Mouse (Mus musculus) heart, embryonic 12.5 days (tissue): ENCODE measurements at regions not wholly inside any gene's neighbourhood (a gene's known extent, or its start where the extent isn't known, plus 50 kb on each side); places are given as distances from the start of the nearest gene placed in this dataset.

Source experiments
- ATAC-seq: fragments of 200-750 bp; cut with Nextera tagmentation; 2 replicates; pipeline ENCODE4 v1.8.0; 2017; ENCODE audit warnings: moderate TSS enrichment, moderate library complexity; ENCODE audit not compliant: insufficient number of reproducible peaks, low FRiP score
- H3K27ac ChIP-seq: fragments of 300-500 bp; sonication (generic); 2 replicates; pipeline ENCODE4 v1.5.1; 2016; ENCODE audit warnings: mild to moderate bottlenecking, moderate library complexity; ENCODE audit not compliant: poor library complexity, severe bottlenecking
- H3K27me3 ChIP-seq: fragments of 300-500 bp; sonication (generic); replicated peaks from 2 replicates; pipeline ENCODE4 v1.6.1; 2016; ENCODE audit warnings: mild to moderate bottlenecking, moderate library complexity
- H3K36me3 ChIP-seq: fragments of 300-500 bp; sonication (generic); 2 replicates; pipeline ENCODE4 v1.6.1; 2016; ENCODE audit warnings: mild to moderate bottlenecking, moderate library complexity
- H3K4me1 ChIP-seq: fragments of 300-500 bp; sonication (generic); replicated peaks from 2 replicates; pipeline ENCODE4 v1.6.1; 2016; ENCODE audit warnings: mild to moderate bottlenecking
- H3K4me2 ChIP-seq: fragments of 300-500 bp; sonication (generic); 2 replicates; pipeline ENCODE4 v1.6.1; 2016; ENCODE audit warnings: mild to moderate bottlenecking, moderate library complexity
- H3K4me3 ChIP-seq: fragments of 300-500 bp; sonication (generic); 2 replicates; pipeline ENCODE4 v1.5.1; 2016; ENCODE audit warnings: mild to moderate bottlenecking
- H3K9ac ChIP-seq: fragments of 300-500 bp; sonication (generic); 2 replicates; pipeline ENCODE4 v1.6.1; 2016; ENCODE audit warnings: mild to moderate bottlenecking, moderate library complexity
- H3K9me3 ChIP-seq: fragments of 300-500 bp; sonication (generic); replicated peaks from 2 replicates; pipeline ENCODE4 v1.6.1; 2016; ENCODE audit warnings: mild to moderate bottlenecking, moderate library complexity
- WGBS: fragments of 180-500 bp; shearing (Covaris S2); methylation state at CpG from one replicate; pipeline ENCODE4 v1.1.7; 2016; 5-methylcytosine and 5-hydroxymethylcytosine counted together

- Histone ChIP-seq H3K27me3 (no peaks in the 10 kb centered on the region), H3K9me3 (no peaks in the 10 kb centered on the region), H3K4me1 (no peaks in the 10 kb centered on the region), H3K27ac (no peak overlapping the region), H3K4me2 (no peak overlapping the region), H3K9ac (no peak overlapping the region), H3K36me3 (no peaks in the 10 kb centered on the region), H3K4me3 (no peak overlapping the region)
- no peak for ATAC-seq
- 52% methylated on average over 1 of the region's 1 CpGs for WGBS
Observed at GRCm38 (mm10) chr12:51073503-51073902, 274.4 kb upstream of the G2e3 start.

DNA sequence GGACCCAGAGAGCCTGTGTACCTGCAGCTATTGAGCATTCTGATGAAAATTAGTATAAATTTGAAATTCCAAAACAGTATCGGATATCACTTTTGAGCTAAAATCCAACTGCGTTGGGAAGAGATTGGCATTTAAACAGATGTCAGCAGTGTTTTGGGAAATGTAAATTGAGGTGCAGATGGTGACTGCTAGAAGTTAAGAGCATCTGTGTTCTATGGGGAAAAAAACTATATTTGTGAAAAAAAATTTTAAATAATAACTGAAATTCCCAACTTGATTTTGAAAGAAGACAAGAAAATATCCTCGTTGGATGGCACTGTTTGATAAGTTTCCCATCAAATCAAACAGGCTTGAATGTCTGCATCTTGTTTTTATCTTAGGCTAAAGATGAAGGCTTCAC is 286.9 kb upstream of the G2e3 start:
- H3K4me3 ChIP-seq: no peak overlapping the region
- no peaks in the 10 kb centered on the region for H3K9me3 ChIP-seq
- ATAC-seq: no peak
- H3K27me3 ChIP-seq: no peaks in the 10 kb centered on the region
- no peak overlapping the region for H3K4me2 ChIP-seq
- H3K4me1 ChIP-seq: 0 out of 2 replicates have a peak, but pooled peaks cover 8% of the 10 kb centered on the region
- 86% methylated on average over 3 of the region's 3 CpGs for WGBS
- H3K9ac ChIP-seq: no peak overlapping the region
- no peaks in the 10 kb centered on the region for H3K36me3 ChIP-seq
- H3K27ac ChIP-seq: no peak overlapping the region

- H3K36me3 ChIP-seq: no peaks in the 10 kb centered on the region
Observed at GRCm38 (mm10) chr12:51058569-51058968, 289.3 kb upstream of the G2e3 start.

GRCm38 (mm10) chr12:51058104-51058503 is 289.8 kb upstream of the G2e3 start:
- Histone ChIP-seq H3K4me3 (peak overlapping the region; percentile 48), H3K36me3 (no peaks in the 10 kb centered on the region), H3K27me3 (no peaks in the 10 kb centered on the region), H3K27ac (no peak overlapping the region; the same call in 1 of the 2 replicates), H3K4me1 (0 out of 2 replicates have a peak, but pooled peaks cover 8% of the 10 kb centered on the region), H3K9ac (no peak overlapping the region), H3K4me2 (peak overlapping the region; percentile 72), H3K9me3 (no peaks in the 10 kb centered on the region)
- no peak for ATAC-seq
- 55% methylated on average over 10 of the region's 10 CpGs for WGBS

More at GRCm38 (mm10) chr12:51058569-51058968, 289.3 kb upstream of the G2e3 start:
- 13% methylated on average over 12 of the region's 12 CpGs for WGBS
- Histone ChIP-seq H3K4me3 (peak overlapping the region; percentile 48), H3K4me2 (peak overlapping the region; percentile 72), H3K27me3 (no peaks in the 10 kb centered on the region), H3K9me3 (no peaks in the 10 kb centered on the region), H3K4me1 (0 out of 2 replicates have a peak, but pooled peaks cover 8% of the 10 kb centered on the region), H3K9ac (peak overlapping the region; percentile 67), H3K27ac (peak overlapping the region; percentile 73)
- ATAC-seq: no peak

GRCm38 (mm10) chr12:51047116-51047515 is 300.7 kb upstream of the G2e3 start:
- no peaks in the 10 kb centered on the region for H3K36me3 ChIP-seq
- H3K9me3 ChIP-seq: no peaks in the 10 kb centered on the region
- H3K27me3 ChIP-seq: no peaks in the 10 kb centered on the region
- no peak overlapping the region for H3K9ac ChIP-seq
- H3K4me1 ChIP-seq: peaks cover 10% of the 10 kb centered on the region
- no peak overlapping the region for H3K27ac ChIP-seq
- WGBS: 65% methylated on average over 7 of the region's 7 CpGs
- ATAC-seq: no peak
- no peak overlapping the region for H3K4me2 ChIP-seq
- no peak overlapping the region for H3K4me3 ChIP-seq

- WGBS: 28% methylated on average over 9 of the region's 9 CpGs
- no peak overlapping the region for H3K27ac ChIP-seq
- no peaks in the 10 kb centered on the region for H3K27me3 ChIP-seq
- H3K9me3 ChIP-seq: no peaks in the 10 kb centered on the region
- peaks cover 10% of the 10 kb centered on the region for H3K4me1 ChIP-seq
- H3K36me3 ChIP-seq: no peaks in the 10 kb centered on the region
- H3K4me2 ChIP-seq: no peak overlapping the region
- H3K4me3 ChIP-seq: no peak overlapping the region
- no peak for ATAC-seq
- H3K9ac ChIP-seq: no peak overlapping the region
Observed at GRCm38 (mm10) chr12:51045437-51045836, 302.4 kb upstream of the G2e3 start.

- 11% methylated on average over 1 of the region's 1 CpGs for WGBS
- Histone ChIP-seq H3K27me3 (no peaks in the 10 kb centered on the region), H3K4me2 (no peak overlapping the region), H3K9ac (no peak overlapping the region), H3K4me3 (no peak overlapping the region), H3K9me3 (no peaks in the 10 kb centered on the region), H3K4me1 (peaks cover 10% of the 10 kb centered on the region), H3K27ac (no peak overlapping the region), H3K36me3 (no peaks in the 10 kb centered on the region)
- no peak for ATAC-seq
Observed at GRCm38 (mm10) chr12:51045020-51045419, 302.8 kb upstream of the G2e3 start.

DNA sequence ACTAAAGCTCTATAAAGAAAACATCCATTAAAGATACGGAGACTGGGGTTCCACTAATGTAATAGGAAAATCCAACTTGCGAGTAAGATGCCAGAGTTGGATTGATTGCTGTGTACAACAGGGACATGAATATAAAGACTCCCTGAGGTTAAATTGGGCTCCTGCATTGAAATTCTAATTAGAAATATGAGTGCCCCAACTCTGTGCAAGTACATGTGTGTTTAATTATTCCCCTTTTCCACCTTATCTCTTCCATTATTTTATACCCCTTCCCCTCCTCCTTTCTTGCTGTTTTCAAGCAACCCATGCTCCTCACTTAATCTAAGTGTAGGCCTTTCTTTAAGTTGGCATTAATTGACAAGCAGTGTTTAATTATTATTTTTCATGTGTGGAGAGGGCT is 315.7 kb upstream of the G2e3 start:
- Histone ChIP-seq H3K9ac (no peak overlapping the region), H3K27ac (no peak overlapping the region), H3K9me3 (no peaks in the 10 kb centered on the region), H3K4me3 (no peak overlapping the region), H3K4me1 (0 out of 2 replicates have a peak, but pooled peaks cover 4% of the 10 kb centered on the region), H3K4me2 (no peak overlapping the region), H3K27me3 (no peaks in the 10 kb centered on the region), H3K36me3 (no peaks in the 10 kb centered on the region)
- no peak for ATAC-seq
- 82% methylated on average over 2 of the region's 2 CpGs for WGBS

GRCm38 (mm10) chr12:51028601-51029174 is 319.2 kb upstream of the G2e3 start:
- Histone ChIP-seq H3K27me3 (no peaks in the 10 kb centered on the region), H3K36me3 (no peaks in the 10 kb centered on the region), H3K9ac (no peak overlapping the region), H3K9me3 (no peaks in the 10 kb centered on the region), H3K27ac (no peak overlapping the region), H3K4me3 (no peak overlapping the region), H3K4me1 (peaks cover 14% of the 10 kb centered on the region), H3K4me2 (peak overlapping the region; percentile 31)
- ATAC-seq: no peak
- 44% methylated on average over 10 of the region's 10 CpGs for WGBS

DNA sequence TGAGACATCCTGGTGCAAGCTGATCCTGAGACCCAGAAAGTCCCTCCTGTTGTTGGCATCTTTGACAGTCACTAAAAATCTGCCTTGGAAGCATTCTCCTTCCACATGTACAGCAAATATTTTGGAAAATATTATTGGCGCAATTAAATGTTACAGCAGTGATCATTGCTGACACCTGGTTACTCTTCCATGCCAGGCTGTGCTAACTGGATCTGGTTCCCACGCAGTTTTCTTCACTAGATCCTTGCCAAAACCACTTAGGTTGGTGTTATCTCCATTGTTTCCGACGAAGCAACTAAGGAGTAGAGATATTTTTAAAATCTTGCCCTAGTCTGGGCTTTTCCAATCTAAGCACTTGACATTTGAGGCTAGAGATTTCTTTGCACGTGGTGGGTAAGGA is 321.8 kb upstream of the G2e3 start:
- no peaks in the 10 kb centered on the region for H3K9me3 ChIP-seq
- H3K4me3 ChIP-seq: no peak overlapping the region
- no peaks in the 10 kb centered on the region for H3K36me3 ChIP-seq
- H3K27me3 ChIP-seq: no peaks in the 10 kb centered on the region
- no peak overlapping the region for H3K4me2 ChIP-seq
- H3K4me1 ChIP-seq: peaks cover 14% of the 10 kb centered on the region
- H3K9ac ChIP-seq: no peak overlapping the region
- no peak for ATAC-seq
- H3K27ac ChIP-seq: no peak overlapping the region
- 51% methylated on average over 5 of the region's 5 CpGs for WGBS

- no peak for ATAC-seq
- WGBS: 25% methylated on average over 3 of the region's 3 CpGs
- H3K9ac ChIP-seq: no peak overlapping the region
Observed at GRCm38 (mm10) chr12:51025531-51025930, 322.3 kb upstream of the G2e3 start.

More at GRCm38 (mm10) chr12:51025531-51025930, 322.3 kb upstream of the G2e3 start:
- H3K4me1 ChIP-seq: peaks cover 14% of the 10 kb centered on the region
- H3K4me3 ChIP-seq: no peak overlapping the region
- no peaks in the 10 kb centered on the region for H3K9me3 ChIP-seq
- H3K36me3 ChIP-seq: no peaks in the 10 kb centered on the region
- no peaks in the 10 kb centered on the region for H3K27me3 ChIP-seq
- H3K27ac ChIP-seq: no peak overlapping the region
- no peak overlapping the region for H3K4me2 ChIP-seq
